ENCODE assay signal across 23 mouse cellular contexts in the genomic region with DNA sequence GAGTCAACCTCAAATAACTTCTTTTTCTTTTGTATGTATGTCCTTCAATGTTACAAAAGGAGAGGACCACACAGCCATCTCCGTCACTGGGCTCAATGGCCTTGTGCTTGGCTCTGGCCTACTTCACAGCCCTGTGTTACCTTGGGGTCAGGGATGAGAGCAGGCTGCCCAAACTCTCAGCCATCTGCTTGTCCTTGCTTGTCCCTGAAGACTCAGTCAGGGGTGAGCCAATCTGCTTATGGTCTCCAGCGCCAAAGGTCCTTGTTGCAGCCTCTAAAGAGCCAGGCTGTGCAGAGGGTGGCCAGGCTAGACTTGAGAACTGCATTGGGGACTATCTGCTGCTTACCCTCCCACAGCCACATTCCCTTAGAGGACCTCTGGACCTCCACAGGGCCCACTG. TPM values are rescaled to one million over a fixed set of nuclear protein-coding genes. Genes with fewer than 3 reads are reported as not detected.
DNase-seq lines count a peak whose midpoint lies in the region; ATAC-seq lines count a peak whose summit lies in the region.
"Had no signal": no experiment of that assay in that cellular context is flagged by ENCODE, and none has a peak within 500 bp of the region (broad histone marks: within the 10 kb centered on the region; RNA-seq: fewer than 3 reads in every experiment).

No protein-coding gene starts in this region.

- ATAC-seq in hindbrain, embryonic 13.5 days (ENCODE audit: low FRiP score) = no peak
- ATAC-seq: forebrain, embryonic 14.5 days; inflammation-experienced regulatory T-cells, adult 6 months; liver, postnatal 0 days; lung, postnatal 0 days; midbrain, embryonic 16.5 days had no signal

- H3K27ac ChIP-seq in hindbrain, embryonic 13.5 days = no peak overlapping the region
- H3K27ac ChIP-seq: embryonic facial prominence, embryonic 15.5 days; hindbrain, embryonic 14.5 days; kidney, postnatal 0 days; macrophage had no signal

- WGBS in hindbrain, embryonic 13.5 days = 77% methylated on average over 2 of the region's 2 CpGs

- no peaks in the 10 kb centered on the region for H3K4me1 ChIP-seq in hindbrain, embryonic 13.5 days (replicated peaks)

- H3K4me2 ChIP-seq in hindbrain, embryonic 13.5 days = no peak overlapping the region
- H3K4me2 ChIP-seq: embryonic facial prominence, embryonic 15.5 days; hindbrain, embryonic 14.5 days; liver, embryonic 11.5 days had no signal

- peak; percentile 70 to 75 for DNase-seq in adrenal gland, adult (ENCODE audit: inconsistent age in 2 of 2, low spot score in 1 of 2)
- DNase-seq in adrenal gland, postnatal 25 days = no peak
- peak; percentile 55 for DNase-seq in adrenal gland, adult 8-10 months
- DNase-seq in cerebellum, adult 11 months = peak; percentile 18
- DNase-seq in cerebellum, adult 9-11 months = peak; percentile 15
- DNase-seq in urinary bladder, postnatal 4 days (ENCODE audit: low spot score in 2 of 2) = no peak
- no peak for DNase-seq in kidney, adult 11 months
- DNase-seq: gastrocnemius, postnatal 10 days; liver, postnatal 0 days; right cerebral cortex, adult 18-20 months; right cerebral cortex, postnatal 4 days; thymus, adult 2 months; thymus, postnatal 4 days had no signal

- peaks cover 34% of the 10 kb centered on the region for H3K27me3 ChIP-seq in hindbrain, embryonic 13.5 days

- no peaks in the 10 kb centered on the region for H3K36me3 ChIP-seq in hindbrain, embryonic 13.5 days
- H3K36me3 ChIP-seq: embryonic facial prominence, embryonic 15.5 days had no signal

- H3K4me3 ChIP-seq in hindbrain, embryonic 13.5 days = no peak overlapping the region
- H3K4me3 ChIP-seq: embryonic facial prominence, embryonic 15.5 days had no signal

- no peak overlapping the region for H3K9ac ChIP-seq in hindbrain, embryonic 13.5 days
- H3K9ac ChIP-seq: embryonic facial prominence, embryonic 15.5 days; hindbrain, embryonic 14.5 days; liver, postnatal 0 days had no signal

- H3K9me3 ChIP-seq in hindbrain, embryonic 13.5 days = no peaks in the 10 kb centered on the region
- H3K9me3 ChIP-seq: embryonic facial prominence, embryonic 15.5 days had no signal

RNA-seq across cellular contexts. Expression of a gene that starts 26.2 kb away (rescaled TPM):
- 100 and 103 TPM in 2 replicates for total RNA-seq in adrenal gland, postnatal 25 days (2021)
- 100 to 1,000 TPM; 141 to 154 (median 142) TPM for total RNA-seq in adrenal gland, adult 8-10 months (2022)
- 327 and 330 TPM in 2 replicates for polyA plus RNA-seq in hindbrain, embryonic 13.5 days (2015; fragmentation: Nextera tagmentation; extraction: Ambion mirVana)

Comparison
In these comparisons a context has a peak if more than half of its experiments do, and no peak if none do; other contexts are left out.
1. DNase-seq: peak in adrenal gland, adult (2 of 2), adrenal gland, adult 8-10 months (single experiment), cerebellum, adult 11 months (single experiment) and cerebellum, adult 9-11 months (single experiment); none in adrenal gland, postnatal 25 days (single experiment), urinary bladder, postnatal 4 days (0 of 2) and kidney, adult 11 months (single experiment).